Mouse (Mus musculus) MEL (cell line): Measurements from ENCODE around the gene Hmgcl.

Source experiments
- CTCF ChIP-seq, 3 experiments: IDR thresholded peaks in 2 of 3; conservative IDR thresholded peaks in 1 of 3; 2 replicates each; pipeline ENCODE4 v1.5.1; 2011 to 2012; ENCODE audit warnings: low read length in 3 of 3, low read depth in 2 of 3, mild to moderate bottlenecking in 2 of 3, improper control_type of control experiment in 1 of 3, inconsistent platforms in 1 of 3, mixed read lengths in 1 of 3, moderate library complexity in 1 of 3; ENCODE audit not compliant: control insufficient read depth in 1 of 3, insufficient read depth in 1 of 3, poor library complexity in 1 of 3, severe bottlenecking in 1 of 3
- EP300 ChIP-seq, 2 experiments: IDR thresholded peaks; 2 replicates each; pipeline ENCODE4 v1.6.1; 2011; ENCODE audit warnings: improper control_type of control experiment in 2 of 2, low read length in 2 of 2, low read depth in 1 of 2, mild to moderate bottlenecking in 1 of 2
- GATA1 ChIP-seq: IDR thresholded peaks from 2 replicates; pipeline ENCODE4 v1.6.1; 2011; ENCODE audit warnings: low read depth, low read length, improper control_type of control experiment
- HCFC1 ChIP-seq: IDR thresholded peaks from 2 replicates; pipeline ENCODE4 v1.6.1; 2012; ENCODE audit warnings: low read depth, mild to moderate bottlenecking, inconsistent platforms, low read length, improper control_type of control experiment, moderate library complexity
- MAFK ChIP-seq: IDR thresholded peaks from 2 replicates; pipeline ENCODE4 v1.6.1; 2011; ENCODE audit warnings: low read depth, mild to moderate bottlenecking, low read length, improper control_type of control experiment, borderline replicate concordance
- MAZ ChIP-seq: IDR thresholded peaks from 2 replicates; pipeline ENCODE4 v1.6.1; 2012; ENCODE audit warnings: low read depth, mild to moderate bottlenecking, inconsistent platforms, low read length, improper control_type of control experiment
- POLR2A ChIP-seq, 2 experiments: IDR thresholded peaks; 2 replicates each; pipeline ENCODE4 v1.6.1; 2011 to 2012; ENCODE audit warnings: low read length in 2 of 2, mild to moderate bottlenecking in 2 of 2, control low read depth in 1 of 2, improper control_type of control experiment in 1 of 2, low read depth in 1 of 2, moderate library complexity in 1 of 2; ENCODE audit not compliant: control insufficient read depth in 1 of 2, insufficient read depth in 1 of 2, poor library complexity in 1 of 2
- RCOR1 ChIP-seq: IDR thresholded peaks from 2 replicates; pipeline ENCODE4 v1.6.1; 2012; ENCODE audit warnings: low read depth, mild to moderate bottlenecking, inconsistent platforms, low read length, improper control_type of control experiment
- TBP ChIP-seq: IDR thresholded peaks from 2 replicates; pipeline ENCODE4 v1.8.0; 2011; ENCODE audit warnings: low read depth, low read length, improper control_type of control experiment
- UBTF ChIP-seq: IDR thresholded peaks from 2 replicates; pipeline ENCODE4 v1.6.1; 2012; ENCODE audit warnings: low read depth, mild to moderate bottlenecking, inconsistent platforms, low read length, improper control_type of control experiment, moderate library complexity, borderline replicate concordance; ENCODE audit not compliant: insufficient read depth
- USF1 ChIP-seq: IDR thresholded peaks from 2 replicates; pipeline ENCODE4 v1.6.1; 2014; ENCODE audit warnings: low read depth, mild to moderate bottlenecking, inconsistent platforms, low read length, improper control_type of control experiment, moderate library complexity
- ZKSCAN1 ChIP-seq: IDR thresholded peaks from 2 replicates; pipeline ENCODE4 v1.6.1; 2012; ENCODE audit warnings: low read depth, mild to moderate bottlenecking, inconsistent platforms, low read length, improper control_type of control experiment, moderate library complexity

- TF ChIP-seq HCFC1: no peak
- TF ChIP-seq ZKSCAN1: no peak
- TF ChIP-seq UBTF: no peak
- no peak for TF ChIP-seq RCOR1
- no peak for TF ChIP-seq CTCF (IDR thresholded peaks at IDR 0.05 in 2 of 3, conservative IDR thresholded peaks at IDR 0.05 in 1 of 3; ENCODE audit: control insufficient read depth in 1 of 3, insufficient read depth in 1 of 3, low read depth in 2 of 3, low read length in 3 of 3, poor library complexity in 1 of 3, severe bottlenecking in 1 of 3)
- TF ChIP-seq MAFK: no peak
- no peak for TF ChIP-seq POLR2A (IDR thresholded peaks at IDR 0.05; ENCODE audit: control insufficient read depth in 1 of 2, insufficient read depth in 1 of 2, low read depth in 1 of 2, low read length in 2 of 2, poor library complexity in 1 of 2)
- no peak for TF ChIP-seq GATA1
- no peak for TF ChIP-seq USF1
- TF ChIP-seq MAZ: no peak
- TF ChIP-seq TBP: no peak
- no peak for TF ChIP-seq EP300 (IDR thresholded peaks at IDR 0.05; ENCODE audit: low read depth in 1 of 2, low read length in 2 of 2)
Measured at GRCm38 (mm10) chr4:136004921-136005320, 58.7 kb downstream of the Hmgcl start.
